Mouse (Mus musculus): Measurements from ENCODE around the gene Ccdc117. TPM values are rescaled to one million over a fixed set of nuclear protein-coding genes. Genes with fewer than 3 reads are reported as not detected.
"Not testable (repeated sequence)": the region's sequence is repeated elsewhere in the genome, so short reads cannot be mapped to it uniquely, and the experiment has no call there.

Gene Ccdc117
- polyA plus RNA-seq, 1 experiment from 2014 or later: 27.4 TPM

- Histone ChIP-seq H3K36me3 (ENCODE audit: control insufficient read depth, insufficient read depth, low read length) (no peaks in the 10 kb centered on the region), H3K9me3 (ENCODE audit: control insufficient read depth, low read length) (no peaks in the 10 kb centered on the region), H3K4me3 (ENCODE audit: low read depth, low read length) (no peak overlapping the region), H3K4me1 (ENCODE audit: control insufficient read depth, insufficient read depth, low read length) (no peaks in the 10 kb centered on the region), H3K4me2 (no peak overlapping the region), H3K27me3 (ENCODE audit: control insufficient read depth, insufficient read depth, low read length) (no peaks in the 10 kb centered on the region), H3K9ac (ENCODE audit: low read length) (no peak overlapping the region), H3K27ac (ENCODE audit: low read depth, low read length) (no peak overlapping the region)
- DNase-seq (ENCODE audit: low spot score, missing footprints): peak; percentile 17
- no peak for ATAC-seq (ENCODE audit: low FRiP score)
- 91% methylated on average over 14 of the region's 14 CpGs for WGBS
Observed at GRCm38 (mm10) chr11:5516617-5517016, 25.4 kb downstream of the Ccdc117 start.

GRCm38 (mm10) chr11:5516151-5516550, 25.8 kb downstream of the Ccdc117 start:
- H3K9ac ChIP-seq (ENCODE audit: low read length): no peak overlapping the region
- H3K4me2 ChIP-seq: no peak overlapping the region
- H3K27ac ChIP-seq (ENCODE audit: low read depth, low read length): no peak overlapping the region
- no peaks in the 10 kb centered on the region for H3K36me3 ChIP-seq (ENCODE audit: control insufficient read depth, insufficient read depth, low read length)
- ATAC-seq (ENCODE audit: low FRiP score) (no peak), DNase-seq (ENCODE audit: low spot score, missing footprints) (peak; percentile 71)
- H3K4me1 ChIP-seq (ENCODE audit: control insufficient read depth, insufficient read depth, low read length): no peaks in the 10 kb centered on the region
- H3K27me3 ChIP-seq (ENCODE audit: control insufficient read depth, insufficient read depth, low read length): no peaks in the 10 kb centered on the region
- no peak overlapping the region for H3K4me3 ChIP-seq (ENCODE audit: low read depth, low read length)
- no peaks in the 10 kb centered on the region for H3K9me3 ChIP-seq (ENCODE audit: control insufficient read depth, low read length)
- WGBS: 84% methylated on average over 7 of the region's 7 CpGs

GRCm38 (mm10) chr11:5515655-5516054, 26.3 kb downstream of the Ccdc117 start:
- 81% methylated on average over 6 of the region's 6 CpGs for whole genome bisulfite sequencing
- no peak overlapping the region for H3K4me3 ChIP-seq (ENCODE audit: low read depth, low read length)
- no peaks in the 10 kb centered on the region for H3K27me3 ChIP-seq (ENCODE audit: control insufficient read depth, insufficient read depth, low read length)
- DNase-seq (ENCODE audit: low spot score, missing footprints): peak; percentile 8
- no peaks in the 10 kb centered on the region for H3K9me3 ChIP-seq (ENCODE audit: control insufficient read depth, low read length)
- H3K4me1 ChIP-seq (ENCODE audit: control insufficient read depth, insufficient read depth, low read length): no peaks in the 10 kb centered on the region
- no peak overlapping the region for H3K4me2 ChIP-seq
- H3K27ac ChIP-seq (ENCODE audit: low read depth, low read length): no peak overlapping the region
- no peak overlapping the region for H3K9ac ChIP-seq (ENCODE audit: low read length)
- ATAC-seq (ENCODE audit: low FRiP score): no peak
- no peaks in the 10 kb centered on the region for H3K36me3 ChIP-seq (ENCODE audit: control insufficient read depth, insufficient read depth, low read length)

GRCm38 (mm10) chr11:5515196-5515595, 26.8 kb downstream of the Ccdc117 start:
- Histone ChIP-seq H3K9me3 (ENCODE audit: control insufficient read depth, low read length) (no peaks in the 10 kb centered on the region), H3K4me1 (ENCODE audit: control insufficient read depth, insufficient read depth, low read length) (no peaks in the 10 kb centered on the region), H3K9ac (ENCODE audit: low read length) (no peak overlapping the region), H3K27me3 (ENCODE audit: control insufficient read depth, insufficient read depth, low read length) (no peaks in the 10 kb centered on the region), H3K4me2 (no peak overlapping the region), H3K4me3 (ENCODE audit: low read depth, low read length) (no peak overlapping the region), H3K27ac (ENCODE audit: low read depth, low read length) (no peak overlapping the region), H3K36me3 (ENCODE audit: control insufficient read depth, insufficient read depth, low read length) (no peaks in the 10 kb centered on the region)
- ATAC-seq (ENCODE audit: low FRiP score): no peak
- DNase-seq (ENCODE audit: low spot score, missing footprints): peak; percentile 64
- 73% methylated on average over 6 of the region's 6 CpGs for WGBS

GRCm38 (mm10) chr11:5514091-5514490, 27.9 kb downstream of the Ccdc117 start:
- peak; percentile 59 for DNase-seq (ENCODE audit: low spot score, missing footprints)
- Histone ChIP-seq H3K4me2 (no peak overlapping the region), H3K36me3 (ENCODE audit: control insufficient read depth, insufficient read depth, low read length) (no peaks in the 10 kb centered on the region), H3K27ac (ENCODE audit: low read depth, low read length) (no peak overlapping the region), H3K4me1 (ENCODE audit: control insufficient read depth, insufficient read depth, low read length) (no peaks in the 10 kb centered on the region), H3K27me3 (ENCODE audit: control insufficient read depth, insufficient read depth, low read length) (no peaks in the 10 kb centered on the region), H3K9me3 (ENCODE audit: control insufficient read depth, low read length) (no peaks in the 10 kb centered on the region), H3K4me3 (ENCODE audit: low read depth, low read length) (no peak overlapping the region), H3K9ac (ENCODE audit: low read length) (no peak overlapping the region)
- no peak for ATAC-seq (ENCODE audit: low FRiP score)
- WGBS: 81% methylated on average over 4 of the region's 4 CpGs

- no peaks in the 10 kb centered on the region for H3K9me3 ChIP-seq (ENCODE audit: control insufficient read depth, low read length)
- ATAC-seq (ENCODE audit: low FRiP score): no peak
- no peaks in the 10 kb centered on the region for H3K4me1 ChIP-seq (ENCODE audit: control insufficient read depth, insufficient read depth, low read length)
- DNase-seq (ENCODE audit: low spot score, missing footprints): peak; percentile 28
- WGBS: 86% methylated on average over 8 of the region's 8 CpGs
- no peak overlapping the region for H3K4me2 ChIP-seq
- no peaks in the 10 kb centered on the region for H3K27me3 ChIP-seq (ENCODE audit: control insufficient read depth, insufficient read depth, low read length)
- no peak overlapping the region for H3K9ac ChIP-seq (ENCODE audit: low read length)
- no peaks in the 10 kb centered on the region for H3K36me3 ChIP-seq (ENCODE audit: control insufficient read depth, insufficient read depth, low read length)
- H3K27ac ChIP-seq (ENCODE audit: low read depth, low read length): no peak overlapping the region
- no peak overlapping the region for H3K4me3 ChIP-seq (ENCODE audit: low read depth, low read length)
Observed at GRCm38 (mm10) chr11:5512961-5513360, 29.0 kb downstream of the Ccdc117 start.

- no peaks in the 10 kb centered on the region for H3K4me1 ChIP-seq (ENCODE audit: control insufficient read depth, insufficient read depth, low read length)
- H3K9me3 ChIP-seq (ENCODE audit: control insufficient read depth, low read length): no peaks in the 10 kb centered on the region
- H3K36me3 ChIP-seq (ENCODE audit: control insufficient read depth, insufficient read depth, low read length): no peaks in the 10 kb centered on the region
- H3K27me3 ChIP-seq (ENCODE audit: control insufficient read depth, insufficient read depth, low read length): no peaks in the 10 kb centered on the region
- H3K4me3 ChIP-seq (ENCODE audit: low read depth, low read length): no peak overlapping the region
- H3K4me2 ChIP-seq: no peak overlapping the region
- ATAC-seq (ENCODE audit: low FRiP score): no peak
- H3K9ac ChIP-seq (ENCODE audit: low read length): no peak overlapping the region
- H3K27ac ChIP-seq (ENCODE audit: low read depth, low read length): no peak overlapping the region
- WGBS: 79% methylated on average over 12 of the region's 12 CpGs
- peak; percentile 61 for DNase-seq (ENCODE audit: low spot score, missing footprints)
Observed at GRCm38 (mm10) chr11:5512099-5512725, 29.8 kb downstream of the Ccdc117 start.

- not testable (repeated sequence) for H3K27ac ChIP-seq (ENCODE audit: low read depth, low read length); DNase-seq (ENCODE audit: low spot score, missing footprints); H3K4me3 ChIP-seq (ENCODE audit: low read depth, low read length); H3K27me3 ChIP-seq (ENCODE audit: control insufficient read depth, insufficient read depth, low read length); H3K9me3 ChIP-seq (ENCODE audit: control insufficient read depth, low read length); H3K9ac ChIP-seq (ENCODE audit: low read length); H3K36me3 ChIP-seq (ENCODE audit: control insufficient read depth, insufficient read depth, low read length); H3K4me2 ChIP-seq; ATAC-seq (ENCODE audit: low FRiP score); H3K4me1 ChIP-seq (ENCODE audit: control insufficient read depth, insufficient read depth, low read length)
- WGBS: no CpG with 5 or more reads among the region's 2 CpGs
Observed at GRCm38 (mm10) chr11:5510686-5511085, 31.3 kb downstream of the Ccdc117 start.

GRCm38 (mm10) chr11:5510099-5510391, 31.9 kb downstream of the Ccdc117 start:
- Histone ChIP-seq H3K4me1 (ENCODE audit: control insufficient read depth, insufficient read depth, low read length) (no peaks in the 10 kb centered on the region), H3K27ac (ENCODE audit: low read depth, low read length) (no peak overlapping the region), H3K9me3 (ENCODE audit: control insufficient read depth, low read length) (no peaks in the 10 kb centered on the region), H3K36me3 (ENCODE audit: control insufficient read depth, insufficient read depth, low read length) (no peaks in the 10 kb centered on the region), H3K27me3 (ENCODE audit: control insufficient read depth, insufficient read depth, low read length) (no peaks in the 10 kb centered on the region), H3K4me3 (ENCODE audit: low read depth, low read length) (no peak overlapping the region), H3K4me2 (no peak overlapping the region), H3K9ac (ENCODE audit: low read length) (no peak overlapping the region)
- DNase-seq (ENCODE audit: low spot score, missing footprints) (no peak), ATAC-seq (ENCODE audit: low FRiP score) (no peak)
- 85% methylated on average over 5 of the region's 5 CpGs for WGBS
